Comparison of ENCODE assay signal across 9 mouse cellular contexts in the genomic region with DNA sequence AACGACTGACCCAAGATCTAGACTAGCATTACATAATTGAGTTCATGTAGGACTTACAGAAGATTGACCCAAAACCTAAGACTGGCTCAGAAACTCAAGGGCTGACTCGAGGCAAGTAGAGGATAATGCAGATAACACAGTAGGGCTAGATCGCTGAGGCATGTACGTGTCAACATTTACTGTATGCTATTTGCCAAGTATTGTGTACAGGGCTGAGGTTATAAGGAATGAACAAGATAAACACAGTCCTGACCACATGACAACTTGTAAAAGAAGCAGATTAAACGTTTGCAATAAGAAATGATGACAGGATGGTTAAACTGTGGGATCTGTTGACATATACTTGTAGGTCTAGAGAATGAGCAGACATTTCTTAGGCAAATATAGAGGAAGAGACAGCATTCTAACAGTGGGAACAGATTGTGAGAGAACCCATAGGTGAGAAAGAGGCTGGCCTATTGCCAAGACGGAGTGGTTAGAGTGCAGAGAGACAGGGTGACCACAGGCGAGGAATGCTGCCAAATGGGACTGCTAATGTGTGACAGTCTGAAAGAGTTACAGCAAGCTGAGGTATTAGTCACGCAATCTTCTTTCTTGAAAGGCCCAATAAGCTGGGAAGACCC.
DNase-seq lines count a peak whose midpoint lies in the region; ATAC-seq and TF ChIP-seq lines count a peak whose summit lies in the region.
"Had no signal": no experiment of that assay in that cellular context is flagged by ENCODE, and none has a peak within 500 bp of the region (broad histone marks: within the 10 kb centered on the region; RNA-seq: fewer than 3 reads in every experiment).

No protein-coding gene starts in this region.

- H3K27ac ChIP-seq in forebrain, embryonic 15.5 days (replicated peaks): no peak overlapping the region
- H3K27ac ChIP-seq in forebrain, embryonic 13.5 days: no peak overlapping the region
- H3K27ac ChIP-seq in left cerebral cortex, adult 2 months: no peak overlapping the region

- WGBS in forebrain, embryonic 15.5 days: 70% methylated on average over 8 of the region's 8 CpGs
- WGBS in forebrain, embryonic 13.5 days: 77% methylated on average over 8 of the region's 8 CpGs
- 37% methylated on average over 8 of the region's 8 CpGs for WGBS in lung, adult 2 months

- intact Hi-C loops in left cerebral cortex, postnatal 14 days (cut with DNase I): no loop called here
- intact Hi-C loops in left cerebral cortex, adult 2 months (cut with DNase I): no loop called here

- TF ChIP-seq CTCF in lung, adult 2 months (IDR thresholded peaks at IDR 0.05; ENCODE audit: insufficient read depth, low read length): no peak
- TF ChIP-seq CTCF in left cerebral cortex, adult 2 months (IDR thresholded peaks at IDR 0.05): no peak

- ATAC-seq in forebrain, embryonic 15.5 days (replicated peaks): peak; percentile 64; the same call in 1 of the 2 replicates
- no peak for ATAC-seq in forebrain, embryonic 13.5 days

- no peak overlapping the region for H3K9ac ChIP-seq in forebrain, embryonic 15.5 days (replicated peaks)
- H3K9ac ChIP-seq in forebrain, embryonic 13.5 days: no peak overlapping the region

- no peaks in the 10 kb centered on the region for H3K27me3 ChIP-seq in forebrain, embryonic 15.5 days
- H3K27me3 ChIP-seq in forebrain, embryonic 13.5 days: no peaks in the 10 kb centered on the region

- TF ChIP-seq POLR2A in lung, adult 2 months (IDR thresholded peaks at IDR 0.05; ENCODE audit: borderline replicate concordance, extremely low read depth, low read depth, low read length): no peak

- no peaks in the 10 kb centered on the region for H3K36me3 ChIP-seq in forebrain, embryonic 15.5 days
- no peaks in the 10 kb centered on the region for H3K36me3 ChIP-seq in forebrain, embryonic 13.5 days (ENCODE audit: poor library complexity, severe bottlenecking)

- no peaks in the 10 kb centered on the region for H3K9me3 ChIP-seq in forebrain, embryonic 15.5 days
- H3K9me3 ChIP-seq in forebrain, embryonic 13.5 days (replicated peaks): no peaks in the 10 kb centered on the region

- peak; percentile 30 to 58 for DNase-seq in lung, adult 18-20 months
- DNase-seq in lung, adult 2 months: no peak
- peak; percentile 18 for DNase-seq in cerebellum, adult 8-10 months
- peak; percentile 62 for DNase-seq in lung, postnatal 36 days
- no peak for DNase-seq in left cerebral cortex, postnatal 14 days (ENCODE audit: low spot score in 2 of 2)
- DNase-seq in left cerebral cortex, adult 2 months (ENCODE audit: extremely low spot score in 1 of 2, low spot score in 2 of 2): no peak
- DNase-seq: heart, postnatal 36 days had no signal

- no peak overlapping the region for H3K4me3 ChIP-seq in forebrain, embryonic 15.5 days
- no peak overlapping the region for H3K4me3 ChIP-seq in forebrain, embryonic 13.5 days
- H3K4me3 ChIP-seq in lung, adult 2 months (replicated peaks; ENCODE audit: extremely low read depth, low read depth, low read length): no peak overlapping the region
- no peak overlapping the region for H3K4me3 ChIP-seq in left cerebral cortex, adult 2 months

- H3K4me2 ChIP-seq in forebrain, embryonic 15.5 days (replicated peaks): no peak overlapping the region
- no peak overlapping the region for H3K4me2 ChIP-seq in forebrain, embryonic 13.5 days

- 0 out of 2 replicates have a peak, but pooled peaks cover 2% of the 10 kb centered on the region for H3K4me1 ChIP-seq in forebrain, embryonic 15.5 days
- H3K4me1 ChIP-seq in forebrain, embryonic 13.5 days: peaks cover 8% of the 10 kb centered on the region; the same call in 1 of the 2 replicates
- no peaks in the 10 kb centered on the region; the same call in 1 of the 2 replicates for H3K4me1 ChIP-seq in lung, adult 2 months (ENCODE audit: control insufficient read depth, insufficient read depth, low read length)

Comparison
In these comparisons a context has a peak if more than half of its experiments do, and no peak if none do; other contexts are left out.
1. DNase-seq: peak in lung, adult 18-20 months (2 of 2), cerebellum, adult 8-10 months (single experiment) and lung, postnatal 36 days (single experiment); none in lung, adult 2 months (single experiment), left cerebral cortex, postnatal 14 days (0 of 2) and left cerebral cortex, adult 2 months (0 of 2).